22 mouse cellular contexts compared by ENCODE assay signal in the genomic region with DNA sequence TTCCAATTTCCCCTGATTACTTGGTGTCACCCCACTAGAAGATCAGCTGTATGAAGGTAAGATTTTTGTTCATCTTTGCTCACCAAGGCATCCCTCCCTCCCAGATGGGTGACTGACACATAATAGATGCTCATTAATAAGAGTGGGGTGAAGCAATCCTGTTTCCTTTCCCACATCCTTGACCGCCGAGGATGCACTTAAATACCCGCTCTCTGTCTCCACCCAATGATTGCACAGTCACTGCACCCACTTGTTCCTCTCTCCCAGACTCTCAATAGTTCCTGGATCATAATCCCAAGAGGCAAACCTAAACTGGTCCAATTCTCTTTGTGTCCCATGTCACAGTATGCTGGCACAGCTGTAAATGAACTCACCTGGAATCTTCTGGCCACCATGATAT.
DNase-seq lines count a peak whose midpoint lies in the region; ATAC-seq and TF ChIP-seq lines count a peak whose summit lies in the region.
"Had no signal": no experiment of that assay in that cellular context is flagged by ENCODE, and none has a peak within 500 bp of the region (broad histone marks: within the 10 kb centered on the region; RNA-seq: fewer than 3 reads in every experiment).

No protein-coding gene starts in this region.

- no peak for TF ChIP-seq CTCF in C2C12 (IDR thresholded peaks at IDR 0.05; ENCODE audit: control insufficient read depth, insufficient read depth, insufficient read length)
- TF ChIP-seq CTCF in stomach, postnatal 0 days (IDR thresholded peaks at IDR 0.05; ENCODE audit: low read depth), result no peak

- H3K27ac ChIP-seq in heart, embryonic 10.5 days, result no peak overlapping the region
- H3K27ac ChIP-seq in heart, embryonic 11.5 days (ENCODE audit: low read depth, low read length), result no peak overlapping the region
- no peak overlapping the region for H3K27ac ChIP-seq in stomach, postnatal 0 days (replicated peaks)
- no peak overlapping the region for H3K27ac ChIP-seq in forebrain, embryonic 13.5 days
- no peak overlapping the region for H3K27ac ChIP-seq in midbrain, embryonic 13.5 days
- H3K27ac ChIP-seq: embryonic facial prominence, embryonic 10.5 days; embryonic facial prominence, embryonic 12.5 days; forebrain, embryonic 12.5 days had no signal

- H3K9me3 ChIP-seq in heart, embryonic 10.5 days, result no peaks in the 10 kb centered on the region
- H3K9me3 ChIP-seq in heart, embryonic 11.5 days (replicated peaks; ENCODE audit: control insufficient read depth, low read length), result no peaks in the 10 kb centered on the region
- no peaks in the 10 kb centered on the region for H3K9me3 ChIP-seq in stomach, postnatal 0 days (ENCODE audit: control insufficient read depth, low read length)
- no peaks in the 10 kb centered on the region for H3K9me3 ChIP-seq in forebrain, embryonic 13.5 days (replicated peaks)
- no peaks in the 10 kb centered on the region for H3K9me3 ChIP-seq in midbrain, embryonic 13.5 days
- H3K9me3 ChIP-seq: embryonic facial prominence, embryonic 10.5 days; embryonic facial prominence, embryonic 12.5 days; forebrain, embryonic 12.5 days had no signal

- 76% methylated on average over 3 of the region's 3 CpGs for WGBS in heart, embryonic 10.5 days
- WGBS in heart, embryonic 11.5 days (ENCODE audit: insufficient replicate concordance), result 93% methylated on average over 3 of the region's 3 CpGs
- WGBS in stomach, postnatal 0 days, result 64% methylated on average over 3 of the region's 3 CpGs
- 85% methylated on average over 3 of the region's 3 CpGs for WGBS in forebrain, embryonic 13.5 days
- 91% methylated on average over 3 of the region's 3 CpGs for WGBS in midbrain, embryonic 13.5 days

- H3K79me2 ChIP-seq in C2C12 (ENCODE audit: control insufficient read depth, insufficient read depth), result no peaks in the 10 kb centered on the region

- no peak overlapping the region for H3K9ac ChIP-seq in heart, embryonic 11.5 days (ENCODE audit: low read depth, low read length)
- H3K9ac ChIP-seq in stomach, postnatal 0 days (ENCODE audit: low read length), result no peak overlapping the region
- no peak overlapping the region for H3K9ac ChIP-seq in forebrain, embryonic 13.5 days
- H3K9ac ChIP-seq in midbrain, embryonic 13.5 days (replicated peaks), result no peak overlapping the region
- H3K9ac ChIP-seq: embryonic facial prominence, embryonic 12.5 days; forebrain, embryonic 12.5 days had no signal

- no peak overlapping the region for H3K4me2 ChIP-seq in heart, embryonic 11.5 days
- H3K4me2 ChIP-seq in stomach, postnatal 0 days (replicated peaks; ENCODE audit: low read depth), result no peak overlapping the region
- no peak overlapping the region for H3K4me2 ChIP-seq in forebrain, embryonic 13.5 days
- H3K4me2 ChIP-seq in midbrain, embryonic 13.5 days (replicated peaks), result no peak overlapping the region
- H3K4me2 ChIP-seq: embryonic facial prominence, embryonic 12.5 days; forebrain, embryonic 12.5 days had no signal

- no peak overlapping the region for H3ac ChIP-seq in C2C12 (ENCODE audit: control insufficient read depth, insufficient read length, low read depth)

- no peaks in the 10 kb centered on the region for H3K36me3 ChIP-seq in heart, embryonic 10.5 days
- H3K36me3 ChIP-seq in heart, embryonic 11.5 days (ENCODE audit: control insufficient read depth, insufficient read depth, low read length), result no peaks in the 10 kb centered on the region
- H3K36me3 ChIP-seq in C2C12 (ENCODE audit: control insufficient read depth, insufficient read depth), result no peaks in the 10 kb centered on the region
- H3K36me3 ChIP-seq in stomach, postnatal 0 days (ENCODE audit: control insufficient read depth, insufficient read depth, low read length), result no peaks in the 10 kb centered on the region
- H3K36me3 ChIP-seq in forebrain, embryonic 13.5 days (ENCODE audit: poor library complexity, severe bottlenecking), result no peaks in the 10 kb centered on the region
- H3K36me3 ChIP-seq in midbrain, embryonic 13.5 days, result no peaks in the 10 kb centered on the region
- H3K36me3 ChIP-seq: embryonic facial prominence, embryonic 10.5 days; embryonic facial prominence, embryonic 12.5 days; forebrain, embryonic 12.5 days had no signal

- H3K27me3 ChIP-seq in heart, embryonic 10.5 days (ENCODE audit: insufficient read depth, poor library complexity, severe bottlenecking), result no peaks in the 10 kb centered on the region
- no peaks in the 10 kb centered on the region for H3K27me3 ChIP-seq in heart, embryonic 11.5 days (ENCODE audit: control insufficient read depth, insufficient read depth, low read length)
- no peaks in the 10 kb centered on the region for H3K27me3 ChIP-seq in C2C12 (ENCODE audit: control insufficient read depth, insufficient read depth, insufficient read length)
- no peaks in the 10 kb centered on the region for H3K27me3 ChIP-seq in stomach, postnatal 0 days (ENCODE audit: control insufficient read depth, insufficient read depth, low read length)
- H3K27me3 ChIP-seq in forebrain, embryonic 13.5 days, result no peaks in the 10 kb centered on the region
- no peaks in the 10 kb centered on the region for H3K27me3 ChIP-seq in midbrain, embryonic 13.5 days
- H3K27me3 ChIP-seq: embryonic facial prominence, embryonic 12.5 days; forebrain, embryonic 12.5 days had no signal

- H3K4me1 ChIP-seq in heart, embryonic 10.5 days, result peaks cover under 1% of the 10 kb centered on the region; the same call in 1 of the 2 replicates
- H3K4me1 ChIP-seq in heart, embryonic 11.5 days (ENCODE audit: control insufficient read depth, insufficient read depth, low read length), result no peaks in the 10 kb centered on the region
- H3K4me1 ChIP-seq in stomach, postnatal 0 days (replicated peaks; ENCODE audit: control insufficient read depth, insufficient read depth), result no peaks in the 10 kb centered on the region
- H3K4me1 ChIP-seq in forebrain, embryonic 13.5 days, result no peaks in the 10 kb centered on the region
- H3K4me1 ChIP-seq in midbrain, embryonic 13.5 days (replicated peaks), result no peaks in the 10 kb centered on the region
- H3K4me1 ChIP-seq: embryonic facial prominence, embryonic 12.5 days had no signal

- no peak for ATAC-seq in heart, embryonic 11.5 days (replicated peaks; ENCODE audit: insufficient number of reproducible peaks, low FRiP score, low TSS enrichment)
- ATAC-seq in granulocyte monocyte progenitor cell, adult 5-6 weeks (replicated peaks; ENCODE audit: poor library complexity, severe bottlenecking), result peak; percentile 81
- peak; percentile 73 for ATAC-seq in megakaryocyte progenitor cell, adult 5-6 weeks (replicated peaks; ENCODE audit: poor library complexity)
- ATAC-seq in stomach, postnatal 0 days (ENCODE audit: low FRiP score, low TSS enrichment), result no peak
- no peak for ATAC-seq in forebrain, embryonic 13.5 days
- ATAC-seq in midbrain, embryonic 13.5 days, result no peak
- ATAC-seq: forebrain, embryonic 16.5 days had no signal

- H3K79me3 ChIP-seq in C2C12 (ENCODE audit: low read depth), result no peaks in the 10 kb centered on the region

- H3K4me3 ChIP-seq in heart, embryonic 10.5 days, result no peak overlapping the region
- no peak overlapping the region for H3K4me3 ChIP-seq in heart, embryonic 11.5 days (ENCODE audit: low read depth, low read length)
- no peak overlapping the region for H3K4me3 ChIP-seq in C2C12 (ENCODE audit: insufficient read depth, poor library complexity, severe bottlenecking)
- no peak overlapping the region for H3K4me3 ChIP-seq in stomach, postnatal 0 days (ENCODE audit: low read depth, low read length)
- no peak overlapping the region for H3K4me3 ChIP-seq in forebrain, embryonic 13.5 days
- no peak overlapping the region for H3K4me3 ChIP-seq in midbrain, embryonic 13.5 days (replicated peaks)
- H3K4me3 ChIP-seq: embryonic facial prominence, embryonic 10.5 days; embryonic facial prominence, embryonic 12.5 days; forebrain, embryonic 12.5 days had no signal

- DNase-seq in heart, embryonic 10.5 days (ENCODE audit: low spot score), result peak; percentile 66
- no peak for DNase-seq in stomach, postnatal 0 days (ENCODE audit: low spot score)
- DNase-seq: adrenal gland, adult 2 months; adrenal gland, postnatal 10 days; adrenal gland, postnatal 25 days; B cell, adult 2 months; cerebellum, adult 11 months; cerebellum, adult 18-20 months; cerebellum, adult 8-10 months; cerebellum, adult 9-11 months; cerebellum, postnatal 14 days; cerebellum, postnatal 36 days had no signal

- no peak for TF ChIP-seq EP300 in stomach, postnatal 0 days (optimal IDR thresholded peaks at IDR 0.05)

TF ChIP-seq in C2C12, 6 proteins besides CTCF, POLR2A, EP300 and RAD21:
- TF ChIP-seq MYOD1 (IDR thresholded peaks at IDR 0.05; ENCODE audit: control insufficient read depth, insufficient read length, low read depth) (no peak), MAX (IDR thresholded peaks at IDR 0.05) (no peak), FOSL1 (IDR thresholded peaks at IDR 0.05; ENCODE audit: insufficient read depth, low read length, poor library complexity, severe bottlenecking) (no peak), CEBPB (IDR thresholded peaks at IDR 0.05; ENCODE audit: low read depth) (peak; percentile 14)

Comparison
In these comparisons a context has a peak if more than half of its experiments do, and no peak if none do; other contexts are left out.
1. ATAC-seq: peak in granulocyte monocyte progenitor cell, adult 5-6 weeks (single experiment) and megakaryocyte progenitor cell, adult 5-6 weeks (single experiment); none in heart, embryonic 11.5 days (single experiment), stomach, postnatal 0 days (single experiment), forebrain, embryonic 13.5 days (single experiment) and midbrain, embryonic 13.5 days (single experiment).